Mouse (Mus musculus) brain, embryonic 14.5 days (tissue): Measurements from ENCODE around the gene Alox12b. TPM values are rescaled to one million over a fixed set of nuclear protein-coding genes. Genes with fewer than 3 reads are reported as not detected.

ENCODE experiments used
- DNase-seq: peaks from one replicate; pipeline ENCODE4 v3.0.0-alpha.2; 2011; ENCODE audit warnings: low read depth
- CTCF ChIP-seq: fragments of 200-500 bp; IDR thresholded peaks from 2 replicates; pipeline ENCODE4 v1.5.1; 2012; ENCODE audit warnings: inconsistent platforms, mild to moderate bottlenecking, moderate library complexity, borderline replicate concordance; ENCODE audit not compliant: insufficient read depth, insufficient read length; ENCODE audit errors: extremely low read depth
- POLR2A ChIP-seq: fragments of 200-500 bp; IDR thresholded peaks from 2 replicates; pipeline ENCODE4 v1.6.1; 2012; ENCODE audit warnings: mild to moderate bottlenecking, inconsistent platforms, borderline replicate concordance; ENCODE audit not compliant: poor library complexity, insufficient read depth, insufficient read length, severe bottlenecking; ENCODE audit errors: extremely low read depth
- polyA plus RNA-seq: library from polyadenylated mRNA; depleted of rRNA; stranded (reverse); fragments of >200 nt; gene quantifications from 2 replicates; pipeline ENCODE4 v1.2.3, GENCODE M21; 2012; rRNA removed

Alox12b gene
- polyA plus RNA-seq, result 0.13 and 0.23 TPM in 2 replicates

DNA sequence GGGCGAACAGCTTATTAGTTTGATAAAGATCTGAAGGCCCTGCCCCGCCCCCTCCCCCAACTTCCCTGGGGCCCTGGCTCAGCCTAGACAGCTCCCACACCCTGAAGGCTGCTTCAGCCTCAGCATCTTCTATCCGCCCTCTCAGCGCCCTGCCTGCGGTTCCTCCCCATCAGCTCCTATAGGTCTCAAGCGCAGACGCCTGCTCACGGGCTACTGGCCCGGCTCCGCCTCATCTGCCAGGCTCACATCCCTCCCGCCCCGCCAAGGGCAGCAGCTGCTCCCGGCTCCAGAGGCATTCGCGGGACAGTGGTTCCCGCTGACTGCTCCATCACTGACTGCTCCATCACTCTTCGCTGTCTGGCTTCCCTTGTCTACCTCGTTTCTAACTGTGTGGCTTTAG, at the start of gene Alox12b:
Gene Alox12b (plus strand): TSS at position 190 of the 400 bp plus-strand sequence.
- TF ChIP-seq CTCF, result no peak
- TF ChIP-seq POLR2A, result no peak
- DNase-seq, result peak; percentile 63

DNA sequence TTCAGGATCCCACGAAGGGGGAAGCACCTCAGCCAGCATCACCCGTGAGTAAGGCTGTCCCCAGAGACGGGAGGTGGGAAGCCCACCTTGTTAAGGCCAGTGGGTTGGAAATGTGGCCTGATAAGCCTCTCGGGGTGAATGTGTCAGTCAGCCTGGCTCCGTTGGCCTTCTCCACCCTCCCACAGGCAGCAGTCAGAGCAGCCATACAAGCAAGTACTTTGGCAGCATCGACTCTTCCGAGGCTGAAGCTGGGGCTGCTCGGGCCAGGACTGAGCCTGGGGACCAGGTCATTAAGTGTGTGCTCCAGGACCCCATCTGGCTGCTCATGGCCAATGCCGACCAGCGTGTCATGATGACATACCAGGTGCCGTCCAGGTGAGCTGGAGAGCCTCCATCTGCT, 49.1 kb upstream of the Alox12b start:
- no peak for TF ChIP-seq CTCF
- no peak for TF ChIP-seq POLR2A
- DNase-seq, result no peak

DNA sequence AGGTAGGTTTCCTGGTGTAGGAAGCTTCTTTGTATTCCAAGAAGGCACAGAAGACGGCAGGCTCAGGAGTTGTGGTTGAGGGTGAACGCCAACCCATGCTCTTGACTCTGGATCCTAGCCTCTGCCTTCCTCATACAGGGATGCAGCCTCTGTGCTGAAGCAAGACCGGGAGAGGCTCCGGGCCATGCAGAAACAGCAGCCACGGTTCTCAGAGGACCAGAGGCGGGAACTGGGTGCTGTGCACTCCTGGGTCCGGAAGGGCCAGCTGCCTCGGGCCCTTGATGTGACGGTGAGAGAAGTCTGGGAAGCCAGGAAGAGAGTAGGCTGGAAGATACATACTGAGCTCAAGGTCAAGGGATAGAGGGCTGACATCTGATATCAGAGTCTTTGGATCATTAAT, 48.6 kb upstream of the Alox12b start:
- DNase-seq, result no peak
- TF ChIP-seq CTCF (no peak), POLR2A (no peak)

DNA sequence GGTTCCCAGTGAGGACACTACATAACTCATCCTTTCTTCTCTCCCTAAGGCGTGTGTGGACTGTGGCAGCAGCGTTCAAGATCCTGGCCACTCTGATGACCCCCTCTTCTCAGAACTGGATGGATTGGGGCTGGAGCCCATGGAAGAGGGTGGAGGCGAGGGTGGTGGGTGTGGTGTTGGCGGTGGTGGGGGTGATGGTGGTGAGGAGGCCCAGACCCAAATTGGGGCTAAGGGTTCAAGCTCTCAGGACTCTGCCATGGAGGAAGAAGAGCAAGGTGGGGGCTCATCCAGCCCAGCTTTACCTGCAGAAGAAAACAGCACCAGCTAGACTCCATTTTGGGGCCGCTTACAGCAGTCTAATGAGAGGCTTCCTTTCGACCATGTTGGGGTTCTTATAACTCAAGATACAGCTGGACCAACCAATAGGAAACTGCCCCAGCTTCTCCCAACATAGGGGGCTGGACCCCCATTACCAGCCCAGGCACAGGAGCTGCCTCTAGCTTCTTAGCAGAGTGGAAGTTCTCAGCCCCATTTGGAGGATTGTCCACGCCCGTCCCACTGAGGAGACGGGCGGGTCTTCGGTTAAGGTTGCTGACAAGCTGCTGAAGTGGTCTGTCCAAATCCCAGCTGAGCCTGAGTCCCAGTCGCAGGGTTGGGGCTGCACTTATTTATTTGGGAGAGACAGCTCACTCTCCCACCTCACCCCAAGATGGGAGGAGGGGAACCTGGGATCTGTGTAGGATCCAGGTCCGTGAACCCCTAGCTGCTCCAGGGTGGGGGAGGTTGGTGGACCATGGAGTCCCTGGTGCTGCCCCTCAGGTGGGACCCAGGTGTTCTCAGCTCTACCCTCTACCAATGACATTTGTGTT, 47.5 kb upstream of the Alox12b start:
- TF ChIP-seq CTCF (no peak), POLR2A (no peak)
- DNase-seq, result no peak

DNA sequence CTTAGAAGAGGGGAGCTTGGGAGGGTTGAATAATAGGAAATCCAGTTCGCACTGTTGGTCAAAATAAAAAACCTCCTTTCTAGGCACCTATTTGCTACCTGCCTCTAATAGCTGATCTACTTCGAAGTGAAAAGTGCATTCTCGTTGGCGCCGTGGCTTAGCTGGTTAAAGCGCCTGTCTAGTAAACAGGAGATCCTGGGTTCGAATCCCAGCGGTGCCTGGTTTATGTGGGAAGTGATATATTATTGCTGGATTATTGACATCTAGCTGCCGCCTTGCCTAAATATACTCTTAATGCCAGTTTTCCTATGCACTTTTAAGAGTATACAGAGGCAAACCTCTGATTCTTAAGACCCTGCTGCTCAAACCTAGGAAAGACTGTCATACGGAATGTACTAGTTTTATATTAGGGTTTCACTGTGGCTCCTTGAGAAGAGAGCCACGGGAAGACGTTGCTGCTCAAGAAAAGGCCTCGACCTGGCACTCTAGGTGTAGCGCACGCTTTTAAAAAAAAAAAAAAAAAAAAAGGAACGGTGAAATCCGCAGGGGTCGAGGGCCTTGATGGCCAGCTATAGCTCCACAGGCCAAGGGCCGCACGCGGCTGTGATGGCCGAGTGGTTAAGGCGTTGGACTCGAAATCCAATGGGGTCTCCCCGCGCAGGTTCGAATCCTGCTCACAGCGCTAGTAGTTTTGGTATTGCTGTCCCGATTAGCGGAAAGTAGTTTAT, 46.3 kb upstream of the Alox12b start:
- TF ChIP-seq POLR2A (no peak), CTCF (no peak)
- peak; percentile 90 for DNase-seq

DNA sequence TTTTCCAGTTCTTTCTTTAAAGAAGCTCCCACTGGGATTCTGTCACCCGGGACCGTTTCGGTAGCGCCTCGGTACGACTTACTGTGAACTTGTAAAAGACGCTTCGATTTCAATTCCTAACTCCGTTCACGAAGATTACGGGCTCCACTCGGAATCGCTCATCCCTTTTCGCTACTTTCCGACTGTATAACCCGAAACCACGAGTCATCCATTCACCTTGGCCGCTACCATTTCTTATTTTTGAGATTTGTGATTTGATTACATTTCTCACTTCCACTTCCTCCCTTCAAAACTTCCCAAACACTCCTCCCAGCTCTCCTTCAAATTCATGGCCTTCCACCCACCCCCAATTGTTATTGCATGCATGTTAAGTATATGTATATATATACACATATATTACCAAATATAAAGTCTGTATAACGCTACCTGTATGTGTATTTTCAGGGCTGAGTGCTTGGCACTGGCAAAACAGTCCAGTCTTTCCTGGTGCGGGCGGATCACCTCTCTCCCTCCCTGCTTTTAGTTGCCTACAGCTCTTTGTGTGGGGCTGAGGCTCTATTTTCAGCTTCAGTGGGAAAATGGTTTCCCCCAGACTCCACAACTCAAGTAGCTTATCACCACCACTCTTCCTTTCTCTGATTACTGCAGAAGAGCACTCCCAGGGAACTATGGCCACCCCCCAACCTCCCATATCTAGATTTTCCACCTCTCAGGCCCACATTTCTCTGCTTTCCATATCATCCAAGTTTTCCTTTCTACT, 45.6 kb upstream of the Alox12b start:
- TF ChIP-seq POLR2A (no peak), CTCF (no peak)
- DNase-seq, result peak; percentile 38

DNA sequence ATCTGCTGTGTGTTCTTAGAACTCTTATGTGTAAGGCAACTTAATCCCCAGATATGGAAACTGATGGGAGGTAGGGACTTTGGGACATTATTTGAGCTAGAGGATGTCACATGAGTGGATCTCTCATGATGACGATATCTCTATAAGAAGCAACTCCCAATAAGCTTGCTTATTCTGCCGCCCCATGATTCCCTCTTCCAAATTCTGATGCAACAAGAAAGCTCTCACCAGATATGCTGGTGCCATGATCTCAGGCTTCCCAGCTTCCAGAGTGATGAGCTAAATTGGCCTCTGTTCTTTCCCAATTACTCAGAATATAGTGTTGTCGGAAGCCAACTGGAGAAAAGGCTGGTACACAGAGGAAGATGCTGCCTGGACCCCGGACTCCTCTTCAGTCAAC, 44.9 kb upstream of the Alox12b start:
- no peak for TF ChIP-seq CTCF
- TF ChIP-seq POLR2A, result no peak
- DNase-seq, result peak; percentile 8

DNA sequence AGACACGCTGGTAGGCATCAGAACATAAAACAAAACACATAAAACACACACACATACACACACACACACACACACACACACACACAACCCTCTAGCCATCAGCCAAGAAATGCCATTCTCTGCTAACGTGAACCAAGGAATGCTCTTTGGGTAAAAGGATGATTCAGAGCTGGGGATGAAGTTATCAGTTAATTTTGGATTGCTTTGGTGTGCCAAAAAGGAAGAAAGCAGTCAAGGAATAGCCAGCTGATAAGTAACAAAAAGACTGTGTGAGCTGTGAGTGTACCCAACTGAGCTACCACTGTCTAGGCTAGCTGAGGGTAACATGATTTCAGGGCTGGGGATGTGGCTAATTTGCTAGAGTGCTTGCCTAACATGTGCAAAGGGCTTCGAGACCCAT, 42.8 kb upstream of the Alox12b start:
- TF ChIP-seq CTCF, result no peak
- TF ChIP-seq POLR2A, result no peak
- no peak for DNase-seq

DNA sequence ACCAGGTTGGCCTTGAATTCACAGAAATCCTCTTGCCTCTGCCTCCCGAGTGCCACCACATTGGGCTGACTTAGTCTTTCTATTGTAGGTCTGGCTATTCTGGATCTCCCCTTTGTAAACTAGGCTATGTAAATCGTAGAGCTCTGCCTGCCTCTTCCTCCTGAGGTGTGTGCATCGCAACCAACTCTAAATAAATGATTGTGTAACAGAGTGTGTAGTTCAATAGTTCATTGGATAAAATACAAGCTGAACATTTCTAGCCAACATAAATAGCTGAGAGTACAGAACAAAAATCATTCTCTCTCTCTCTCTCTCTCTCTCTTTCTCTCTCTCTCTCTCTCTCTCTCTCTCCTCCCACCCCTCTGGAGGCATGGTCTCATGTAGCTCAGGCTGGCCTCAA, 42.2 kb upstream of the Alox12b start:
- TF ChIP-seq CTCF, result no peak
- TF ChIP-seq POLR2A, result no peak
- DNase-seq, result no peak

DNA sequence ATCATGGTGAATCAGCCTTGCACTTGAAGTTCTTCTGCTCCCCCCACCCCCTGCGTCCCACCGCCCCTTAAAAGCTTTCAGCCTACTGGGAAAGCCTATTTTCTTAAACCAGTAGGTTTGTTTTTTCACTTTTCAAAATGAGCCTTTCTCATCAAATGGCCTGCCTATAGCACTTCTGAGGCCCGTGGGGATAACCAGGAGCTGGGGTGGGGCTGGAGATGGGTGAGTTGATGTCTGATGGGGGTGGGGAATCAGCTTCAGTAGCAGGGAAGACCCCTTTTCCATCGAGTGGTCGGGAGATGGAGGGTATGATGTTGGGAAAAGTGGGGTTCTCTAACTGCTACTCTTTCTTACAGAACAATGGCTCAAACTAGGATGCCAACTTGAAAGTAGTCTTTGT, 39.9 kb upstream of the Alox12b start:
- no peak for TF ChIP-seq CTCF
- TF ChIP-seq POLR2A, result no peak
- DNase-seq, result no peak
